Mouse (Mus musculus): ENCODE results near the gene Olfr464. TPM values are rescaled to one million over a fixed set of nuclear protein-coding genes. Genes with fewer than 3 reads are reported as not detected.

The Olfr464 gene
- total and polyA plus RNA-seq, 3 experiments: not detected

- no peak for TF ChIP-seq ZNF384 (IDR thresholded peaks at IDR 0.05; ENCODE audit: low read depth, low read length)
- TF ChIP-seq RAD21 (IDR thresholded peaks at IDR 0.05; ENCODE audit: low read depth, low read length): no peak
- H3K4me2 ChIP-seq (ENCODE audit: insufficient read depth, low read depth, poor library complexity, severe bottlenecking): no peak within 1 kb of the TSS
- no peaks in the 10 kb centered on the region for H3K9me3 ChIP-seq (replicated peaks; ENCODE audit: low read length)
- dilution Hi-C loops (cut with MboI; ENCODE audit: extremely low pct_ligation_motif_present, extremely low pct_unique_long_range_greater_than_20kb, low sequenced_read_pairs) (no loop called here), in situ Hi-C loops (cut with MboI; ENCODE audit: low pct_ligation_motif_present, low pct_unique_long_range_greater_than_20kb, low sequenced_read_pairs) (loop anchor here (5.0 kb wide), 1 partner anchor 73 kb away; no protein-coding TSS in a partner anchor)
- peaks cover 11% of the 10 kb centered on the region for H3K27me3 ChIP-seq (replicated peaks)
- no peaks in the 10 kb centered on the region for H3K79me2 ChIP-seq (replicated peaks; ENCODE audit: control insufficient read depth, extremely low read depth, insufficient read depth, poor library complexity, severe bottlenecking)
- DNase-seq (ENCODE audit: extremely low read depth): no peak
- H3K27ac ChIP-seq (ENCODE audit: insufficient read depth, low read depth): no peak within 1 kb of the TSS
- H3K4me1 ChIP-seq (ENCODE audit: control insufficient read depth in 1 of 2, insufficient read depth in 2 of 2): peaks cover 5 to 7% of the 10 kb centered on the region in 2 experiments
- no peaks in the 10 kb centered on the region for H3K36me3 ChIP-seq (replicated peaks in 1 of 2; ENCODE audit: control insufficient read depth in 1 of 2, insufficient read depth in 1 of 2, low read length in 1 of 2)
- H3K4me3 ChIP-seq (replicated peaks in 1 of 3; ENCODE audit: low read depth in 2 of 3, low read length in 2 of 3, poor library complexity in 1 of 3): no peak within 1 kb of the TSS
- no peak within 1 kb of the TSS for H3K9ac ChIP-seq (ENCODE audit: insufficient read depth, low read depth)
Measured at GRCm38 (mm10) chr11:87875436-87875835, 45.3 kb downstream of the Olfr464 start, which contains the start of gene Epx. Gene Epx (minus strand): TSS chr11:87875536.

GRCm38 (mm10) chr11:87871766-87872165 is 49.0 kb downstream of the Olfr464 start:
- no peaks in the 10 kb centered on the region for H3K79me2 ChIP-seq (replicated peaks; ENCODE audit: control insufficient read depth, extremely low read depth, insufficient read depth, poor library complexity, severe bottlenecking)
- TF ChIP-seq NRF1 (IDR thresholded peaks at IDR 0.05; ENCODE audit: low read depth, low read length) (no peak), E2F4 (IDR thresholded peaks at IDR 0.05; ENCODE audit: insufficient replicate concordance, low read depth, low read length) (no peak), JUN (IDR thresholded peaks at IDR 0.05; ENCODE audit: insufficient read depth, low read depth, low read length) (no peak), RCOR1 (conservative IDR thresholded peaks at IDR 0.05; ENCODE audit: low read depth, low read length) (no peak), CTCF (conservative IDR thresholded peaks at IDR 0.05 in 1 of 2, IDR thresholded peaks at IDR 0.05 in 1 of 2; ENCODE audit: low read depth in 2 of 2, low read length in 2 of 2) (no peak), KAT2A (IDR thresholded peaks at IDR 0.05; ENCODE audit: insufficient replicate concordance, low read length) (no peak), MEF2A (IDR thresholded peaks at IDR 0.05; ENCODE audit: borderline replicate concordance, low read depth, low read length) (no peak)
- no peak overlapping the region for H3K4me2 ChIP-seq (ENCODE audit: insufficient read depth, low read depth, poor library complexity, severe bottlenecking)
- dilution Hi-C loops (cut with MboI; ENCODE audit: extremely low pct_ligation_motif_present, extremely low pct_unique_long_range_greater_than_20kb, low sequenced_read_pairs) (no loop called here), in situ Hi-C loops (cut with MboI; ENCODE audit: low pct_ligation_motif_present, low pct_unique_long_range_greater_than_20kb, low sequenced_read_pairs) (no loop called here)
- H3K4me3 ChIP-seq (replicated peaks in 1 of 3; ENCODE audit: low read depth in 2 of 3, low read length in 2 of 3, poor library complexity in 1 of 3): no peak overlapping the region
- H3K36me3 ChIP-seq (replicated peaks in 1 of 2; ENCODE audit: control insufficient read depth in 1 of 2, insufficient read depth in 1 of 2, low read length in 1 of 2): no peaks in the 10 kb centered on the region
- H3K4me1 ChIP-seq (ENCODE audit: control insufficient read depth in 1 of 2, insufficient read depth in 2 of 2): peaks cover 5 to 16% of the 10 kb centered on the region in 2 experiments
- no peak for DNase-seq (ENCODE audit: extremely low read depth)
- H3K9me3 ChIP-seq (replicated peaks; ENCODE audit: low read length): no peaks in the 10 kb centered on the region
- no peak overlapping the region for H3K27ac ChIP-seq (ENCODE audit: insufficient read depth, low read depth)
- peaks cover 9% of the 10 kb centered on the region for H3K27me3 ChIP-seq (replicated peaks)
- no peak overlapping the region for H3K9ac ChIP-seq (ENCODE audit: insufficient read depth, low read depth)

DNA sequence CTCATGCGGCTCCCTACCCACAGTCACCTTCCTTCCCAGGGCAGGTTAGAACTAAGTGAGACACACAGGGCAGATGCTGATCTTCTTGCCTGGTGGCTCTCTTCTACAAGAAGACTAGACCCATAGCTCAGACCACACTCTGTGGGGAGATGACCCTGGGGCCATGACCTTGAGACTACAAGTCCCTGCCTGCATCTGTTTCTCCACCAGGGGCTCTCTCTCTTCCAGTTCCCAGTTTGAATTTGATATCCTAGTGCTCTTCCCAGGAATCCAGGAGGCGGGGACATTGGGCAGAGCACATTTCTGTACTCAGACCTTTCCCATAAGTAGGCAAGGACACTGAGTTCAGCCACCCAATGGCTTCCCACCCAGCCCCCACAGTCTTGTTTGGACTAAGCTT is 50.7 kb downstream of the Olfr464 start:
- in situ Hi-C loops (cut with MboI; ENCODE audit: low pct_ligation_motif_present, low pct_unique_long_range_greater_than_20kb, low sequenced_read_pairs): no loop called here
- no peak overlapping the region for H3K9ac ChIP-seq (ENCODE audit: insufficient read depth, low read depth)
- H3K4me2 ChIP-seq (ENCODE audit: insufficient read depth, low read depth, poor library complexity, severe bottlenecking): no peak overlapping the region
- no peak overlapping the region for H3K27ac ChIP-seq (ENCODE audit: insufficient read depth, low read depth)
- dilution Hi-C loops (cut with MboI; ENCODE audit: extremely low pct_ligation_motif_present, extremely low pct_unique_long_range_greater_than_20kb, low sequenced_read_pairs): no loop called here
- peaks cover 5% of the 10 kb centered on the region for H3K27me3 ChIP-seq (replicated peaks)
- no peak overlapping the region for H3K4me3 ChIP-seq (replicated peaks in 1 of 3; ENCODE audit: low read depth in 2 of 3, low read length in 2 of 3, poor library complexity in 1 of 3)
- H3K4me1 ChIP-seq (ENCODE audit: control insufficient read depth in 1 of 2, insufficient read depth in 2 of 2): peaks cover 5 to 16% of the 10 kb centered on the region in 2 experiments
- H3K9me3 ChIP-seq (replicated peaks; ENCODE audit: low read length): no peaks in the 10 kb centered on the region
- no peak for DNase-seq (ENCODE audit: extremely low read depth)
- peaks cover 0 to 6% of the 10 kb centered on the region in 2 experiments for H3K36me3 ChIP-seq (replicated peaks in 1 of 2; ENCODE audit: control insufficient read depth in 1 of 2, insufficient read depth in 1 of 2, low read length in 1 of 2)
- TF ChIP-seq NELFE (IDR thresholded peaks at IDR 0.05; ENCODE audit: low read depth, low read length) (no peak), POLR2A (IDR thresholded peaks at IDR 0.05; ENCODE audit: low read depth, low read length) (no peak), ZKSCAN1 (IDR thresholded peaks at IDR 0.05; ENCODE audit: borderline replicate concordance, low read depth, low read length) (no peak), NRF1 (IDR thresholded peaks at IDR 0.05; ENCODE audit: low read depth, low read length) (no peak), TBP (conservative IDR thresholded peaks at IDR 0.05; ENCODE audit: low read depth, low read length) (no peak)
- no peaks in the 10 kb centered on the region for H3K79me2 ChIP-seq (replicated peaks; ENCODE audit: control insufficient read depth, extremely low read depth, insufficient read depth, poor library complexity, severe bottlenecking)
